8 mouse cellular contexts compared by ENCODE assay signal in the genomic region with DNA sequence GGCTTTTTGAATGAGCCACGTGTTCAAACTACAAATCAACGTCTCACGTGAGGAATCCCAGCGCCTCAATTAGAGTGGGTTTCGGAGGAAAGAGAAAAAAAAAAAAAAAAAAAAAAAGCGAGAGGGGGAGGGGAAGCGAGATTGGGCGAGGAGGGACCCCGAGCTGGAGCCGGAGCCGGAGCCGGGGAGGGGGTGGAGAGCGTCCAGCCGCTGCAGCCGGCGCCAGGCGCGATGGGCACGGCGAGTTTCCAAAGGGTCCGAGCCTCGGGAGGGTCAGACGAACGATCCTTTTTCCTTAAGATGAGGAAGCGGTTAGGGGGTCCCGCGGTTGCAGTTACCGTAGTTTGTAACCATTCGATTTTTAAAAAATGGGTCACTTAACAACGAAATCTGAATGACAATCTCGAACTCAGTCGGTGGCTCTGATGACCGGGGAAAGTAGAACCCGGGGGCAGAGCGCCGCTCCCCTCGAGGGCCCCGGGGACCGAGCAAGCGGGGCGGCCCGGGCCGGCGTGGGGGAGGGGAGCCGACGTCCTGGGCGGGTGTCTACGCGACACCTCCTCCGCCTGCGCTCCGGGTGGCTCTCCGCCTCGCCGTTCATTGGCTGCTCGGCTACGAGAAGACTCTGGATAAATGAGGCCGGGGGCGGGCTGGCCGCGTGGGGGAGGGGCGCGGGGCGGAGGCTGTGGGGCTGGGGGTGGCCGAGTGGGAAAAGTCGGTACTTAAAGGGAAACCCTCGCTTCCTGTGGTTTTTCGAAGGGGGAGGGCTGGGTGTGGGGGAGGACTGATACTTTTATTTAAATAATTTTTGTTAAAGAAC. TPM values are rescaled to one million over a fixed set of nuclear protein-coding genes. Genes with fewer than 3 reads are reported as not detected.
DNase-seq lines count a peak whose midpoint lies in the region; ATAC-seq lines count a peak whose summit lies in the region.

A gene (minus strand): TSS at position 30 of the 820 bp plus-strand sequence.

- ATAC-seq in forebrain, embryonic 11.5 days (replicated peaks; ENCODE audit: low FRiP score) = peak; percentile 78
- ATAC-seq in stomach, embryonic 15.5 days (ENCODE audit: insufficient read depth, low FRiP score, low read depth) = peak; percentile 81
- no peak for ATAC-seq in inflammation-experienced regulatory T-cells, adult 6 months

- H3K4me1 ChIP-seq in forebrain, embryonic 11.5 days (replicated peaks; ENCODE audit: control insufficient read depth, insufficient read depth, low read length) = peaks cover 15% of the 10 kb centered on the region
- H3K4me1 ChIP-seq in stomach, embryonic 15.5 days = peaks cover 21% of the 10 kb centered on the region

- no peaks in the 10 kb centered on the region for H3K27me3 ChIP-seq in forebrain, embryonic 11.5 days (ENCODE audit: control insufficient read depth, insufficient read depth, low read length)
- H3K27me3 ChIP-seq in stomach, embryonic 15.5 days (replicated peaks) = no peaks in the 10 kb centered on the region

- peak within 1 kb of the TSS; percentile 96 for H3K4me2 ChIP-seq in forebrain, embryonic 11.5 days (ENCODE audit: low read depth, low read length, severe bottlenecking)
- H3K4me2 ChIP-seq in stomach, embryonic 15.5 days = peak within 1 kb of the TSS; percentile 84

- H3K9ac ChIP-seq in forebrain, embryonic 11.5 days (ENCODE audit: low read length) = peak within 1 kb of the TSS; percentile 94
- H3K9ac ChIP-seq in stomach, embryonic 15.5 days = peak within 1 kb of the TSS; percentile 90

- H3K27ac ChIP-seq in forebrain, embryonic 11.5 days (ENCODE audit: low read depth, low read length) = peak within 1 kb of the TSS; percentile 99
- peak within 1 kb of the TSS; percentile 100 for H3K27ac ChIP-seq in stomach, embryonic 15.5 days

- H3K9me3 ChIP-seq in forebrain, embryonic 11.5 days (ENCODE audit: control insufficient read depth, low read length) = no peaks in the 10 kb centered on the region
- no peaks in the 10 kb centered on the region for H3K9me3 ChIP-seq in stomach, embryonic 15.5 days

- H3K4me3 ChIP-seq in forebrain, embryonic 11.5 days (ENCODE audit: low read depth, low read length) = peak within 1 kb of the TSS; percentile 96
- H3K4me3 ChIP-seq in stomach, embryonic 15.5 days (replicated peaks) = peak within 1 kb of the TSS; percentile 91

- H3K36me3 ChIP-seq in forebrain, embryonic 11.5 days (ENCODE audit: control insufficient read depth, insufficient read depth, low read length) = no peaks in the 10 kb centered on the region
- no peaks in the 10 kb centered on the region for H3K36me3 ChIP-seq in stomach, embryonic 15.5 days

- DNase-seq in heart, adult 11 months = peak; percentile 90
- DNase-seq in heart, adult 8-10 months (ENCODE audit: low spot score) = no peak
- DNase-seq in T-cell, adult 2 months (ENCODE audit: low spot score) = peak; percentile 34
- peak; percentile 99 for DNase-seq in forebrain, embryonic 11.5 days (ENCODE audit: low spot score)
- peak; percentile 84 for DNase-seq in induced T-regulatory cell, adult 2 months (ENCODE audit: low read depth)
- peak; percentile 89 to 93 for DNase-seq in lung, postnatal 4 days

- WGBS in forebrain, embryonic 11.5 days = under 1% methylated on average over 64 of the region's 68 CpGs
- WGBS in stomach, embryonic 15.5 days = under 1% methylated on average over 65 of the region's 68 CpGs

RNA-seq across cellular contexts. Expression of the gene that starts here (rescaled TPM):
- not detected for total RNA-seq in heart, adult 8-10 months (2022)
- 121 and 132 TPM in 2 replicates for polyA plus RNA-seq in forebrain, embryonic 11.5 days (2014; fragmentation: Nextera tagmentation; extraction: Ambion mirVana)
- 64.3 and 72.4 TPM in 2 replicates for polyA plus RNA-seq in stomach, embryonic 15.5 days (2015; fragmentation: Nextera tagmentation; extraction: Ambion mirVana)
- polyA plus RNA-seq in inflammation-experienced regulatory T-cells, adult 6 months (2017; shearing (Covaris generic)) = 1 to 10 TPM; 4.6 to 5.2 (median 5.1) TPM

Comparison
In these comparisons a context has a peak if more than half of its experiments do, and no peak if none do; other contexts are left out.
1. RNA of the gene that starts here (polyA plus RNA-seq): 121 to 132 TPM in forebrain, embryonic 11.5 days and 64.3 to 72.4 TPM in stomach, embryonic 15.5 days; 4.6 to 5.2 TPM in inflammation-experienced regulatory T-cells, adult 6 months; every median in the first group is over 10 times any median in the second.